Mouse (Mus musculus): Measurements from ENCODE around the gene Tex16.

The Tex16 gene

DNA sequence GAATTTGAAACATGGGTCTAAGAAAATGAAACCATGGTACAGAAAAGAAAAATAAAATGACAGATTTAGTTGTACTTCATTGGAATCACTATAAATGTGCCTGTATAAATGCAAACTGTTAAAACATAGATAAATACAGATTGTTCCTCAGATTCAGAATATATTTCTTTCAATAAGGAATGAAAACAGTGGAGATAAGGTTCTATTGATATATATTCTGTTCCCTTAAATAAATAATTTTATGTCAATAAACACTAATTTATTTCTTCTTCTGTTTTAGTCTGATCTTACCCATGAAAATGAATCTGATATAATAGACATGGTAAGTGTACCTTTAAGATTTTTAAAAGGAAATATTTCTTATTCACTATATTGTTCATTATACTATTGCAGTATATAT lies at the start of gene Tex16:
TSS of gene Tex16 (plus strand) at position 301 of the 400 bp plus-strand sequence.
- no peak for DNase-seq

DNA sequence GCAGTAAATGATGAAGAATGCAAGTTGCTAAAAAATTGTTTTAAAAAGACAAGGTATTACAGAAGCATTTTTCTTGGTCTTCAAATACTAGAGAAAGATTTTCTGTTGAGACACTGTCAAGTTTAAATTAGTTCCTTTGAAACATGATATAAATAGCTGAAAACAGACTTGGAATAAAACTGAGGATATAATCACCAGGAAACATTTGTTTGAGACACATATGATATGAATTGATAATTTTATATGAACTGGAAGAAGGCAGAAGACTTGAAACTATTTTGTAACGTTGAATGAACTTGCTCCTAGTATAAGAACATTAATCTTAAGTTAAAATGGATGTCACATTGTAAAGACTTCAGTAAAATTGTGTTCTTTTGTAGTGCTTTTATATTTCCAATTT lies 11.1 kb upstream of the Tex16 start:
- no peak for DNase-seq

All from lung, postnatal 36 days (tissue).